ENCODE assay signal across 12 mouse cellular contexts in genomic region chr8:122110867-122111253, GRCm38 (mm10).
DNase-seq lines count a peak whose midpoint lies in the region; ATAC-seq and TF ChIP-seq lines count a peak whose summit lies in the region.
"Had no signal": no experiment of that assay in that cellular context is flagged by ENCODE, and none has a peak within 500 bp of the region (broad histone marks: within the 10 kb centered on the region; RNA-seq: fewer than 3 reads in every experiment).

No protein-coding gene starts in this region.

- no peak overlapping the region for H3K4me2 ChIP-seq in lung, postnatal 0 days (replicated peaks; ENCODE audit: low read depth, low read length)
- H3K4me2 ChIP-seq: liver, embryonic 13.5 days; neural tube, embryonic 12.5 days had no signal

- ATAC-seq in lung, postnatal 0 days = peak; percentile 86

- H3K27ac ChIP-seq in lung, postnatal 0 days (ENCODE audit: low read length) = peak overlapping the region; percentile 62
- H3K27ac ChIP-seq: liver, embryonic 13.5 days; neural tube, embryonic 12.5 days had no signal

- peak; percentile 95 for DNase-seq in heart, adult 11 months
- DNase-seq in heart, postnatal 25 days (ENCODE audit: low spot score) = no peak
- DNase-seq in 3134 (ENCODE audit: extremely low read depth, insufficient read length, low spot score) (peak; percentile 31), NIH3T3 (ENCODE audit: low read depth) (peak; percentile 85)
- DNase-seq in lung, postnatal 0 days (ENCODE audit: low spot score) = peak; percentile 92
- no peak for DNase-seq in left cerebral cortex, postnatal 10 days (ENCODE audit: extremely low spot score in 1 of 2, low spot score in 2 of 2)
- no peak for DNase-seq in right cerebral cortex, postnatal 10 days (ENCODE audit: low spot score in 2 of 2)
- no peak for DNase-seq in embryo, embryonic 9.5 days (ENCODE audit: extremely low spot score)
- DNase-seq: liver, embryonic 13.5 days; spleen, adult 18-20 months had no signal

- 34% methylated on average over 6 of the region's 6 CpGs for WGBS in lung, postnatal 0 days

- H3K9ac ChIP-seq in lung, postnatal 0 days (replicated peaks; ENCODE audit: low read depth) = no peak overlapping the region
- H3K9ac ChIP-seq: liver, embryonic 13.5 days; neural tube, embryonic 12.5 days had no signal

- TF ChIP-seq CTCF in lung, postnatal 0 days (IDR thresholded peaks at IDR 0.05) = no peak

- H3K36me3 ChIP-seq in lung, postnatal 0 days (ENCODE audit: insufficient read depth, low read length) = no peaks in the 10 kb centered on the region
- H3K36me3 ChIP-seq: G1E; liver, embryonic 13.5 days; neural tube, embryonic 12.5 days had no signal

- H3K4me1 ChIP-seq in lung, postnatal 0 days (ENCODE audit: insufficient read depth, low read depth, low read length) = no peaks in the 10 kb centered on the region

- peak; percentile 73; the same call in 1 of the 2 replicates for TF ChIP-seq EP300 in lung, postnatal 0 days (IDR thresholded peaks at IDR 0.05)

- no peaks in the 10 kb centered on the region for H3K9me3 ChIP-seq in lung, postnatal 0 days (ENCODE audit: low read length)
- H3K9me3 ChIP-seq: G1E; liver, embryonic 13.5 days; neural tube, embryonic 12.5 days had no signal

- no peak overlapping the region for H3K4me3 ChIP-seq in lung, postnatal 0 days (ENCODE audit: low read depth, low read length)
- H3K4me3 ChIP-seq: liver, embryonic 13.5 days; neural tube, embryonic 12.5 days had no signal

- intact Hi-C loops in heart, postnatal 25 days (cut with DNase I) = no loop called here
- intact Hi-C loops in left cerebral cortex, postnatal 10 days (cut with DNase I) = no loop called here

- H3K27me3 ChIP-seq in lung, postnatal 0 days (replicated peaks; ENCODE audit: insufficient read depth, low read length) = no peaks in the 10 kb centered on the region
- H3K27me3 ChIP-seq: liver, embryonic 13.5 days; neural tube, embryonic 12.5 days had no signal

Comparison
In these comparisons a context has a peak if more than half of its experiments do, and no peak if none do; other contexts are left out.
1. DNase-seq: peak in heart, adult 11 months (single experiment), 3134 (single experiment), NIH3T3 (single experiment) and lung, postnatal 0 days (single experiment); none in heart, postnatal 25 days (single experiment), left cerebral cortex, postnatal 10 days (0 of 2), right cerebral cortex, postnatal 10 days (0 of 2) and embryo, embryonic 9.5 days (single experiment).